Mouse (Mus musculus) kidney, postnatal 14 days (tissue): Measurements from ENCODE around the gene Ufsp1.

Experiments used
- DNase-seq: peaks from one replicate; pipeline ENCODE4 v3.0.0; 2022; ENCODE audit warnings: mixed read lengths

The Ufsp1 gene

DNA sequence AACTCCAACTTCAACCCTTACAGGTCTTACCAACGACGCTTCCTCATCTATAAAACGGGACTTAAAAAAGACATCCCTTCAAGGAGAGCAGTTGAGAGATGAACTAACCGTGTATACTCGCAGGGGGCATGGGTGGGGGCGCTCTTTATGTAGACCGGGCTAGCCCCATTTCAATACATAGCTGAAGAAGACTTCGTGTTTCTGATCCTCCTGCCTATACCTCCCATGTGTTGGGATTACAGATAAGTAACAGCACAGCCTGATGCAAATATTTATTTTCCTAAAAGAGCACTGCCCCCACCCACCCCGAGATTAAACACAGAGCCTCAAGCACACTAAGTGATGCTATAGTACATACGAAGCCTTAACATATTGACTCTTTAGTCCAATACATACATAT is 39.9 kb downstream of the Ufsp1 start:
- no peak for DNase-seq

DNA sequence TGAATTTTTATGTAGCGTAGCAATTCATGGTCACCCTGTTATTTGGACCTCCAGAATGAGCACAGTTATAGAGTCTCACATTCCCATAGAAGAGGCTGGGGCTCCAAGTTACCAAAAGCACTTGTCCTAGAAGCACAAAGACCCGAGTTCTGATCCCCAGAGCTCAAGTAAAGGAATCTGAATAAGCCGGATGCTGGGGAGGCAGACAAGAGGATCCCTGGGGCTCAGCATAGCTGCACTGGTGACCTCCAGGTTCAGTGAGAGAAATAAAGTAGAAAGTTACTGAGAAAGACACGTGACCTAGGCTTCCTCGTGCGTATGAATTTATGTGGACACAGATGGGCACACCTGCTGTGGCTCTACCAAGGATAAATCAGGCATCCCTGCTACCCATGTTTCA is 40.6 kb downstream of the Ufsp1 start:
- no peak for DNase-seq

DNA sequence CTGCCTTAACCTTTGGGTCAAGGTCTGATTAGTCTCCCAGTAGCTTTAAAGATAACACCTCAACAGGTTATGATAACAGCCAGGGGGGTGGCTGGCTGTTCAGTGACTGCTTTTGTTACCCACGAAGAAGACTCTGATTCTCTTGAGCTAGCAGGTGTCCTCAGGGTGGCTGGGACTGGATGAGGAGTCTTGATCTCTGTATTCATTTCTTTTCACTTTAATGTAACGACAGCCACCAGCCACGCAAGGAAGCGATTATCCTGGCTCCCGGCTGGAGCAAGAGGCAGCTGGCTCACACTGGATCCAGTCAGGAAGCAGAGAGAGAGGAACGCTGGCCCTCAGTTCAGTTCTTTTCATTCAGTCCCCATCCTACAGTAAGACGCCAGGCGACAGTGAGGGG is 42.8 kb downstream of the Ufsp1 start:
- no peak for DNase-seq

DNA sequence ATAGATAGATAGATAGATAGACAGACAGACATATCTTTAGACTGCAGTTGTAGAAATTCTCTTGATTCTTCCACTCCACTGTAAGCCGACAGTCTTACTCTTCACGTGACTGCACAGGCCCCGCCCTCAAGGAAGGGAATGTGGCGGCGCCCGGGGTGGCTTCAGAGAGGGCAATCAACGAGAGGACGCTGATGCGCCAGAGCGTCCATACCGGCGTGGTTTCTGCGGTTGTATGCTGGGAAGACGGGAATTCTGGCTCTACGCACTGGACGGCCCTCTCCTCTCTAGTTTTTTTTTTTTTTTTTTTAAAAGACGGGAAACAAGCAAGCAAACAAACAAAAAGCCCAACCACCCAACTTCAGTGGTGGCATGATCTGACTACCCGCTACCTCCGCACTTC is 43.8 kb downstream of the Ufsp1 start:
- peak; percentile 95 for DNase-seq

DNA sequence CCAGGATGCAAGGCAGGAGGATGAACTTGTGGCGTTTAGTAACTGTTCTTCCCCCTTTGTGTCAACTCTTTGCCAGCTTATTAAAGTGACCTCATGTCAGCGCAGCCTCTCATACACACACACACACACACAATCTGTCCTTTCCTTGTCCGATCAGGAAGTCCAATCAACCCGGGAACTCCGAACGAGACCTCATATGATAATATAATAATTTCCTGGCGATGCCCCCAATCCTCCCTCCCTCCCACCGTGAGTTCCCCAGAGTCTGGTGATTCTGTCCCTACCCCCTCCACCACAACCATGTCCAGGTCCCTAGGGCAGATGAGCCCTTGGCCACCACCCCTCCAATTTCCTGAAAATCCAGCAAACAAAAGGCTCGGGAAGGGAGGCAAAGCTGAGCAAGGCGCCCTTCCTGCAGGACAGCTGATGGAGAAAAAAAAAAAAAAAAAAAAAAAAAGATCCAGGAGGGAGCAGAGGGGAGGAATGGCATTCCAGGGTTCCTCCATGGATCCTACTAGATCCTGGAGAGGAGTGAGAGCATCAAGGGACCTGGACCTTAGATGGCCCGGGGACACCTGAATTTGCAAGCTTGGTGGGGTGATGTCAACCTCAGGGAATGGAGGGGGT is 44.3 kb downstream of the Ufsp1 start:
- peak; percentile 81 for DNase-seq

DNA sequence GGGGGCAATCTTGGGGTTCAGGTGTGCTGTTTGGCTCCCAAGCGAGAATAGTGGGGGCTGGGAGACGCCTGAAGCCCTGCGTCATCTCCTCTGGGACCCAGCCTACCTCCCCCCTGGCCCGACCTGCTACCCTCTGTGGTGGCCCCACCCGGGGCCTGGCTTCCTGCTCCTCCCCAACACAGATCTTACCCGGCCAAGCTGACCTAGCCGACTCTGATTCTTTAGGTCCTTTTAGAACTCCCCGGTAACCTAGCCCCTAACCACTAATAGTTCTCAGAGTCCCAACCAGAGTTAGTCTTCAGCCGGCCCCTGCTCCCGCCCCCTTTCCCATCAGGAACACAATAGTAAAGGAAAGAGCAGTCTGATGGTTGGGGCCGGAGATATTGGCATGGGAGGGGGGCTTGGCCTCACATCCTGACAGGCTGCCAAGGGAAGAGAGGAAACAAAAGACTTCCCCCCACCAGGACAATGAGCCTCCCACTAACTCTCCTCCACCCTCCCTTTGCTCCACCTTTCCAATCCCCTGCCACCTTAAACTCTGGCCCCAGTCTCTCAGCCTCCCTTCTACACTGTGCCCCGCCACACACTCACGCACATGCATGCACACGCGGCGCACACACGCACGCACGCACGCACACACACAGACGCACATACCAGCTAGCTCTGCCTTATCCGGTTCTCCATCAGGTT is 45.0 kb downstream of the Ufsp1 start:
- peak; percentile 81 for DNase-seq

DNA sequence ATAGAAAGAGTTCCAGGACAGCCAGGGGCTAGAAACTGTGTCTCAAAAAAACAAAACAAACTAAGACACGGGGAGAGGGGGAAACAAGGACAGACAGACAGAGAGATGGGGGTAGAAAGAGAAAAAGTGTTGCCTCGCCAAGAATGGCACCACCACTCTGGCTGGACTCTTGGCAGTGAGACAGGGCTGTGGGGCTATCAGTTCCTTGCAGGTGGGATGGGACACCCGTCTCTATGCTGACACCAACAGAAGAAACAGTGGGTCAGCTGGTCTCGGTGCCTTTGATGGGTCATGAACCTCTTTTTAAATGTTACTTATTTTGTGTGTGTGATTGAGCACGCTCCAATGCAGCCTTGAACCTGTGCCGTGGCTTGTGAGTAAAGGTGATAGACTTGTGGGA is 45.8 kb downstream of the Ufsp1 start:
- no peak for DNase-seq

DNA sequence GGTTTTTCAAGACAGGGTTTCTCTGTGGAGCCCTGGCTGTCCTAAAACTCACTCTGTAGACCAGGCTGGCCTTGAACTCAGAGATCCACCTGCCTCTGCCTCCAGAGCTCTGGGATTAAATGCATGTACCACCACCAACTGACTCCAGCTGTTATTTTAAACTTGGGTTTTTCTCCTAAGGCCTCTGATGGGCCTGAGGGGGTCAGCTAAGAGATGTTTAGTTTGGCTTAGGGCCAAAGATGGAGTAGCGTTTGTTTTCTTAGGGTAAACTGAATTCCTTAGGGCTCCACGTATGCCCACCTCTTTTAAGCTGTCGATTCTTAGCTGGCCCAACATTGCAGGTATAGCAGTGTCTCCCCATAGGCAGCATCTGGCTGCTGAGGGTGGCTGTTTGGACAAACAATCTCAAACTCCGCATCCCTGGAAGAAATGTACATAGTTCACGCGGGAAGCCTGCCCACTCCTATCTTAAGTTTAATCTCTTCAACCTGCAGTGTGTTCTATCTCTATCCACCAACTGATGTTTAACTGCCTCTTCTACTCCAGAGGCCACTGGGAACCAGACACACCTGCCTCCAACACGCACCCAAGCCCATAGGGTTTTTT is 48.1 kb downstream of the Ufsp1 start:
- no peak for DNase-seq

DNA sequence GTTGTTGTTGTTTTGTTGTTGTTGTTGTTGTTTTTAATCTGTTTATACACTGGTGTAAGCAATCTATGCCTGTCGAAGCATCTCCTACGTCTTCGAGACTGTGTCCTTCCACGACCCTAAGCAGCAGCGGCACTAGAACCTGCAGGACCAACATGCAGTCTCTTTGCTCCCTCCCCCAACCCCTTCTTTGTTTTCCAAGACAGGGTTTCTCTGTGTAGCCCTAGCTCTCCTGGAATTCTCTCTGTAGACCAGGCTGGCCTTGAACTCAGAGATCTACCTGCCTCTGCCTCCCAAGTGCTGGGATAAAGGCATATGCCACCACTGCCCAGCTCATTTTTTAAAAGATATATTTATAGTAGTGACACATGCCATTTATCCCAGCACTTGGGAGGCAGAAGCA is 49.0 kb downstream of the Ufsp1 start:
- no peak for DNase-seq

DNA sequence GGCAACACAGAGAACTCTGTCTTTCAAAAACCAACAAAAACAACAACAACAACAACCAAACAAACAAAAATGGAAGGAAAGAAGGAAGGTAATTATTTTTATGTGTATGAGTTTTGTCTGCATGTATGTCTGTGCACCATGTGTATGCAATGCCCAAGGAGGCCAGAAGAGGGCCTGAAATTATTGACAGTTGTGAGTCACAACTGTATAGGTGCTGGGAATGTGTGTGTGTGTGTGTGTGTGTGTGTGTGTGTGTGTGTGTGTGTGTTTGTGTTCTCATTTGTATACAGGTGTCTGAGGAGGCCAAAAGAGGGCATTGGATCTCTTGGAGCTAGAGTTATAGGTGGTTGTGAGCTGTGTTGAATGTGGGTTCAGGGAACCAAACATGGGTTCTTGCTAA is 49.4 kb downstream of the Ufsp1 start:
- no peak for DNase-seq
